Mouse (Mus musculus) thymus, postnatal 0 days (tissue): Measurements from ENCODE around the gene Opa3. TPM values are rescaled to one million over a fixed set of nuclear protein-coding genes. Genes with fewer than 3 reads are reported as not detected.

ENCODE experiments used
- DNase-seq: peaks from one replicate; pipeline ENCODE4 v3.0.0-alpha.2; 2015; ENCODE audit warnings: low spot score
- polyA plus RNA-seq: library from polyadenylated mRNA; unstranded; fragments of >200 nt; fragmentation: Nextera tagmentation; extraction: Ambion mirVana; gene quantifications from 2 replicates; pipeline ENCODE4 v1.2.1, GENCODE M21; 2015

The Opa3 gene
- polyA plus RNA-seq = 25.4 and 25.7 TPM in 2 replicates

DNA sequence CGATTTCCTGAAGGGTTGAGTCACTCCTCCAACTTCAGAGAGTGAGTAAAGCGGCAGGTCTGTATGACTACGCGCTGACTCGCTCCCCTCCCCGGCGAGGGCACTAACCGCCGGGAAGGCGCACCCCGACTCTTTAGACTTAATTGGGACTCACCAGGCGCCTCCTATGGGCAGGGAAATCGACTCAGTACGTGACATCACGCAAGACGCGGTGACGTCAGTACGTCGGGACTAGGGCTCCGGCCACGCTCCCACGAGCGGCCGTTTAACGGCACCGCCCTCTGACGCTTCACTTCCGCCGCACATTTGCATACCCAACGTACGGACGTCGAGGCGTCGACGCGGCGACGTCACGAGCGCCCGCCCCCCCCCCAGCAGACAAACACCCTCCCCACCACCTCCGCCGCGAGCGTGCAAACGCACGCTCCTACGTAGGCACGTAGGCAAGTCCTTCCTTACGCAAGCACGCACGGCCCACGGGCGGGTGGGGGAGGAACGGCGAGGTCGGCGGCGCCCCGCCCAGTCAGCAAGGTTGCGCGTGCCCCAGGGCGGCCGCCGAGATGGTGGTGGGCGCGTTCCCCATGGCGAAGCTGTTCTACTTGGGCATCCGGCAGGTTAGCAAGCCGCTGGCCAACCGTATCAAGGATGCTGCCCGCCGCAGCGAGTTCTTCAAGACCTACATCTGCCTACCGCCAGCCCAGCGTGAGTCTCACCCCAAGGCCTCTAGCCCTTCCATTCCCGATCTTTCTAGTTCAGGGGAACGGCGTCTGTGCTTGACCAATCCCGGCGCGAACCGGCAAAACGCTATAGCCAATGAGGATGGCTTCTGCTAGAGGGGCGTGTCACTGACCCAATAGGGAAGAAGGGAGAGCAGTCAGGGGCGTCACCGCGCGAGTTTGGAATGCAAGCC, at the start of gene Opa3:
Gene Opa3 (plus strand): TSS at position 452 of the 910 bp plus-strand sequence.
- DNase-seq = peak; percentile 100

GRCm38 (mm10) chr7:19178443-19179092, 49.6 kb upstream of the Opa3 start:
- DNase-seq = peak; percentile 66

DNA sequence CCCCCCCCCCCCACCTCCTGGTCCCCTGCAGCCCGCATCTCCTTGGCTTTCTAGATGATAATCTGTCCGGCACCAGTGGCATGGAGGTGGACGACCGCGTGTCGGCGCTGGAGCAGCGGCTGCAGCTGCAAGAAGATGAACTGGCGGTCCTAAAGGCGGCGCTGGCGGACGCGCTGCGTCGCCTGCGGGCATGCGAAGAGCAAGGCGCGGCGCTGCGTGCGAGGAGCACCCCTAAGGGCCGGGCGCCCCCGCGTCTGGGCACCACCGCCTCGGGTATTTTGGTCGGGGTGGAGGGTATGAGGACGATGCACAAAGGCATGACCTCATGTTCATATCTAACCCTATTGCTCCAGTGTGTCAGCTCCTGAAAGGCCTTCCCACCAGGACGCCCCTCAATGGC, 49.0 kb upstream of the Opa3 start:
- peak; percentile 58 for DNase-seq

- DNase-seq = peak; percentile 20
Observed at GRCm38 (mm10) chr7:19179936-19180335, 48.2 kb upstream of the Opa3 start.

- DNase-seq = peak; percentile 53
Observed at GRCm38 (mm10) chr7:19180862-19181429, 47.2 kb upstream of the Opa3 start.

DNA sequence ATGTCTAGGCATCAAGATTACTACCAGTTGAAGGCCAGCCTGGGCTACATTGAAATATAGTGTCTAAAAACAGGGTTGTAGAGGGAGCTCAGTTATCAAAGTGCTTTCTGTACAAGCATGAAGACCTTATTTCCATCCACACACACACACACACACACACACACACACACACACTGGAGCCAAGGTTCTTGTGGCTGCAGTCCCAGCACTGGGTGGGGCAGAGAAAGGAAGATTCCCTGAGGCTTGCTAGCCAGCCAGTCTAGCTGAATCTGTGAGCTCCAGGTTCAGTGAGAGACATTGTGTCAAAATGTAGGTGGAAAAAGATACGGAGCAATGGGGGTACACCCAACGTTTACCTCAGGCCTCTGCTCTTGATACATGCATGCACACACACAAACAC, 43.9 kb upstream of the Opa3 start:
- DNase-seq = no peak

- DNase-seq = no peak
Observed at GRCm38 (mm10) chr7:19184758-19185157, 43.4 kb upstream of the Opa3 start.

GRCm38 (mm10) chr7:19194676-19195075, 33.5 kb upstream of the Opa3 start:
- no peak for DNase-seq

- peak; percentile 53 for DNase-seq
Observed at GRCm38 (mm10) chr7:19196676-19197075, 31.5 kb upstream of the Opa3 start.

GRCm38 (mm10) chr7:19197985-19198384, 30.1 kb upstream of the Opa3 start:
- DNase-seq = peak; percentile 52

DNA sequence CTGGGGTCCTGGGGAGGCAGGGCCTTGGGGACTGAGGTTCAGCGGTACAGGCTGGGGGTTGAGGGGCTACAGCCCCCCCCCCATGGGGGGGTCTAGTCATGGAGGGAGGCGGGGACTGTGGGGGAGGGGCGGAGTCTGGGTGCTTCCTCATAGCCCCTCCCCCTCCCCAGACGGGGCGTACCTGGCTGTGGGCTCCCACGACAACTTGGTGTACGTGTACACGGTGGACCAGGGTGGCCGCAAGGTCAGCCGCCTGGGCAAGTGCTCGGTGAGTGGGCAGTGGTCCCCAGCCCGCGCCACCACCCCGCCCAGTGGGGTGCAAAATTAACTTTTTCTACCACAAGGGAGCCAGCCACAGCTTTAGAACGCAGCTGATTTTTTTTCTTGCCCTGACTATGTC, 26.5 kb upstream of the Opa3 start:
- DNase-seq = no peak

- no peak for DNase-seq
Observed at GRCm38 (mm10) chr7:19202065-19202850, 25.9 kb upstream of the Opa3 start.

- DNase-seq = no peak
Observed at GRCm38 (mm10) chr7:19208201-19208910, 19.8 kb upstream of the Opa3 start.

GRCm38 (mm10) chr7:19208944-19209472, 19.1 kb upstream of the Opa3 start:
- DNase-seq = no peak

GRCm38 (mm10) chr7:19209494-19209893, 18.6 kb upstream of the Opa3 start:
- no peak for DNase-seq

GRCm38 (mm10) chr7:19210010-19210409, 18.1 kb upstream of the Opa3 start:
- no peak for DNase-seq

DNA sequence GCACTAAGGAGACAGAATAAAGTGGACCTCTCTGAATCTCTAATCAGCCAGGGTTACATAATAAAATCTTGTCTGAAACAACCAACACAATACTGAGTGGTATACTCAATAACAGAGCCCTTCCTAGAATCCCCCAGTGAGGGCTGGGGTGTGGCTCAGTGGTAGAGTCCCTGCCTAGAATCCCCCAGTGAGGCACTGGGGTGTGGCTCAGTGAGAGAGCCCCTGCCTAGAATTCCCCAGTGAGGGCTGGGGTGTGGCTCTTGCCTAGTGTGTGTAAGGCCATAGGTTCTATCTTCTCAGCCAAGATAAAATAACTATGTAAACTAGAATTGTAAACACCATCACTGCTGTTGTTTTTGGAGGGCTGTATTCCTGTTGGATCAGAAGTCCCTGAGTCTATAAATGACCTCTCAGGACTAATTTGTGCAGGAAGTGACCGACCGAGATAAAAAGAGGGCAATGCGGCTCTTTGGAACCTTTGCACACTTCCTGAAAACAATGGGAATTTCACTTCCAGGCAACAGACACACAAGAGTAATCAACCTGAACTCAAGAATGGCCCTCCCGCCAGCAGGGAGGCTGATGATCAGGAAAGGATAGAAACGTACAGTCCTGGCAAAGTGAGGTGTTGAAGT, 17.0 kb upstream of the Opa3 start:
- DNase-seq = no peak

- DNase-seq = peak; percentile 23
Observed at GRCm38 (mm10) chr7:19211996-19212755, 16.0 kb upstream of the Opa3 start, which contains the start of gene Gpr4. TSS of gene Gpr4 (plus strand) at chr7:19212538.

DNA sequence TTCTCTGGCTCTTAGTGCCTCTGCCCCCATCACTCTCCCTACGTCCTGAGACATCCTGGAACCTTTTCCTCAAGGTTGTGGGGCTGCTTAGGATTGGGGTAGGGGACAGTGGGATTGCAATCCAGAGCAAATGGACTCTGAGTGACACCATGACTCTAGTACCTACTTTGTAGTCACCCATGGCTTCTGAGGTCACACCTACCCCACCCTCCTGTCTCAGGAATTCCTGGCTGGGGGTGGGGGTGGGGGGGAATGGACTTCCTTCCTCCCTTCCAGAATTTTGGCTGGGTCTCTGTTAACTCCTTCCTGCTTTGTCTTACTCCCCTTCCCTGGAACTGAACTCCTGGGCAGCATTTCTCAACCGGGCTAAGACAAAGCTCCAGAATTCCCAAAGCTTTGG, 14.7 kb upstream of the Opa3 start:
- DNase-seq = no peak
